Mouse (Mus musculus) granulocyte monocyte progenitor cell, adult 5-6 weeks (primary cell): ENCODE results near the gene Scn11a. TPM values are rescaled to one million over a fixed set of nuclear protein-coding genes. Genes with fewer than 3 reads are reported as not detected.

Source experiments
- ATAC-seq: replicated peaks from 2 replicates; pipeline ENCODE4 v1.8.0; 2016; ENCODE audit warnings: mild to moderate bottlenecking, moderate TSS enrichment, inconsistent platforms; ENCODE audit not compliant: poor library complexity, severe bottlenecking
- total RNA-seq, 2 experiments: library from RNA; stranded (forward) in 1 of 2; stranded (reverse) in 1 of 2; fragments of 200-712, 200-1000 nt in 1 of 2; fragments of >200 nt in 1 of 2; fragmentation: Nextera tagmentation in 1 of 2; gene quantifications; 2 replicates each; pipeline ENCODE4 v1.2.3; 2014 to 2017

Scn11a gene
- total RNA-seq (2014; fragmentation: Nextera tagmentation) (not detected in 2 replicates), total RNA-seq (2017) (not detected in 2 replicates)

DNA sequence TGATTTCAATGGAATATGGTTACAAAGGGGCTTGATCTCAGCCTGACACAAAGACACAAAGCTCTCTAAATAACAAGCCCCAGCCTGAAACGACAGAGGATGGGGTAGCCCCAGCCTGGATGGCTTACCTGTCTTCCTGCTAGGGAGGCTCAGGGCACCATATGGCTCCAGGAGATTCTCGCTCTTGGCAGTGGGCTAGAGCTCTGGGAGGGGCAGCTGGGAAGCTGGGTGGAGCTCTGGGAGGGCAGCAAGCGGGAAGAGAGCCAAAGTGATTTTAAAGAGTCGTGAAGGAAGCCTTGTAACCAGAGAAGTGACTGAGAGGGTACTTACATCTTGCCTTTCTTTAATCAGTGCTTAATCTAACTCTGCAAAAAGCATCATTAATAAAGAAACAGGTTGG lies at the start of gene Scn11a:
Gene Scn11a (minus strand): TSS at position 160 of the 400 bp plus-strand sequence.
- ATAC-seq = no peak

DNA sequence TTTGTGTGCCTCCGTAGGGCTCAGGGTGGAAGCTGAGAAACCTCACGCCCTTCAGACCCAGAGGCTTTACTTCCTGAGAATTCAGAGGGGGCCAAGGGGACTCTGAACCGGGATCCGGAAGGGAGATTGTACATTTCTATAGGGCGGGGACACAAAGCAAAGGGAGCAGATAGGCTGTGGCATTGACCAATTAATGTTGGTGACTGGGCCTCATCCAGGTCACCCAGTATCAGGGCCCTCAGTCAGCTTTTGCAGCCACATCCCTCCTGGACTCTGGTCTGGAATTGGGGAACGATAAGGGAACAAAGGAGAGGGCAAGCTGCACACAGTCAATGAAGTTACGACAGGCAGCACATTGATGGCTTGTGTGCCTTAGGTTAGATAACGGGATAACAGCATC lies 28.9 kb upstream of the Scn11a start:
- ATAC-seq = no peak

DNA sequence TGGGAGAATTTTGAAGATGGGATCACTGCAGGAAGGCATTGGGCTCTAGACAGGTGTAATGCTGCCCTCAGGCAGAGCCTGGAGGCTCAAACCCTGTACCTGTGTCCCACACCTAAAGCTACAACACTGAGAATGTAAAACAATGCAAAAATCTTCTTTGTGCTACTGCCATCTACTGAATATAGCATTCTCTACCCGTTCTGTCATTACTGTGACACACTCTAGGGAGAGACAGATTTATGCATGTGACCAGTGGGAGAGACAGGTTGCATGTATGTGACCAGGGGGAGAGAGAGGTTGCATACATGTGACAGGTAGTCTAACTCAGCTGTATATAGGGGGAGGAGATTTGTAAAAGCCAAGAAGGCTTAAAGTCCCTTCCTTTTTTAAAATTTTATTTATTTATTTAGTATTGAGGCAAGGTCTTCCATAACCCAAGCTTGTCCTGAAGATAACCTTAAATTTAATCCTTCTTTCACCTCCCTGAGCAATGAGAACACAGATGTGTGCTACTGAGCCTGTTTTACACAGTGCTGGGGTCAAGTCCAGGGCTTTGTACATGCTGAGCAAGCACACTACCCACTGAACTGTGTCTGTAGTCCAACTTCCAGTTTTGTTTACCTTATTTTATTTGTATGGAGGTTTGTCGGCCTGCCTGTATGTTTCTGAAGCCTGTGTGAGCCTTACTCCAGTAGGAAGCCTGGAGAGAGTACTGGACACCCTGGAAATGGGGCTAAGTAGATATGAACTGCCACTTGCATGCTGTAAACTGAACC lies 28.0 kb upstream of the Scn11a start:
- no peak for ATAC-seq

DNA sequence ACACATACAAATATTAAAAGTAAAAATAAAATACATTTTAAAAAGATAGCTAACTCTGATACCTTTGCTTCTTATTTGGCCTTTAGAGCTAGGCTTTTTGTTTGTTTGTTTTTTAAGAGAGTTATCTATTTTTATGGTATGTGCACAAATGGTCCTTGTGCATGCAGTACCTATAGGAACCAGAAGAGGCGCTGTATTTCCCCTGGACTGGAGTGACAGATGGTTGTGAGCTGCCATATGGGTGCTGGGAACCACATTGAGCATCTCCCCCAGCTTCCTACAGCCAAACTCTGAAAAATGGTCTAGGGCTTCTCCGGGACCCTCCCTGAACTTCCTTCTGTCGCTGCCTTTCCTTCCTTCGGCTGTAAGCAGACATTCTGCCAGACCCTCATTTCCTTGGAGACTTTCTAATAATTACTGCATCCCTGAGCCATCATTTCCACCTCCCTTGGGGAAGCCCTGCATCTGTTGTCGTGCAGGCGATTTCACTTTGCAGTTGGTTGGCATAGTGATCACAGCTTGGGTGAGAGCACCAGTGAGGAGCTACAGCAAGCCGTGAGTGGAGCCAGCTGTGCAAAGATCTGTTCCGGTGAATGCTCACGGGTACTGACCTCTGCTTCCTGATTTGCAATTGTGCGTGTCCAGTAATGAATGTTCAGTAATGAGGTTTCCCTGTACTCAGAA lies 27.2 kb upstream of the Scn11a start:
- ATAC-seq = no peak

- no peak for ATAC-seq
These were observed 24.0 kb upstream of the Scn11a start for GRCm38 (mm10) chr9:119849214-119849613.

DNA sequence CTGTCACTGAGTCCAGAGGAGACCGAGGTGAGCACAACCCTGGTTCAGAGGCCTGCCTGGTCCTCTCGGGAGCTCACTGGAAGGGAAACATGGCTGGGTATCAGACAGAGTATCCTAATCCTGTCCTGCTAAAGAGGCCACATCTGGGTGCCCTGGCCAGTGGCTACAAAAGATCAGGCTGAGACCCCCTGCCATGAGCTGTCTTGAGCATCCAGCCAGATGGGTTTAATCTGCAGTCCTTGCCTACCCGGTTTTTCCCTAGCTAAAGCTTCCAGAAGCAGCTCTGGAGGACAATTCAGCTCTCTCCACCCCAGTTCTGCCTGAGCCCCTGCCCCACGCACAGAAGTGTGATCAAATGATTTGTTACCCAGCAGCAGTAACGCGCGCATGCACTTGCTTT lies 23.4 kb upstream of the Scn11a start:
- ATAC-seq = no peak

GRCm38 (mm10) chr9:119847187-119847586 lies 21.9 kb upstream of the Scn11a start:
- ATAC-seq = no peak

GRCm38 (mm10) chr9:119844724-119845123 lies 19.5 kb upstream of the Scn11a start:
- ATAC-seq = no peak

GRCm38 (mm10) chr9:119843549-119843948 lies 18.3 kb upstream of the Scn11a start:
- peak; percentile 73 for ATAC-seq

DNA sequence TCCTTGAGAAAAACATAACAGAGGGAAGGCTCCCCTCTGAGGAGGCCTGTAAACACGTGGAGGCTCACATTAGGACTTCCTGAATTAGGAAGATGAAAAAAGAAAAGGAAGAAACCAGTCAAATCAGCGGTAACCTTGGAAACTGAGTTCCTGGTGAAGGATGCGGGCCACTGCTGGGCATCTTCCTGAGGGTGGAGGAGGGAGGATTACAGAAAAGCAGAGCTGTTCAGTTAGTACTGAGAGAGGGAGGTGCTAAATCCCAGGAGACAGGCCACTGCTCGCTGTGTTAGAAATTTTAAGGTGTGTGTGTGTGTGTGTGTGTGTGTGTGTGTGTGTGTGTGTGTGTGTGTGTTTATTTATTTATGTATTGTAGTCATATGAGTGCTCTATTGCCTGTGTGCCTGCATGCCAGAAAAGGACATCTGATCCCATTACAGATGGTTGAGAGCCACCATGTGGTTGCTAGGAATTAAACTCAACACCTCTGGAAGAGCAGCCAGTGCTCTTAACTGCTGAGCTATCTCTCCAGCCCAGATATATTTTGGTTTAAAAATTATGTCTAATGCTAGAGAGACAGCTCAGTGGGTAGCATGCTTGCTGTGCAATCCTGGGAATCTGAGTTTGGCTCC lies 17.4 kb upstream of the Scn11a start:
- ATAC-seq = no peak

DNA sequence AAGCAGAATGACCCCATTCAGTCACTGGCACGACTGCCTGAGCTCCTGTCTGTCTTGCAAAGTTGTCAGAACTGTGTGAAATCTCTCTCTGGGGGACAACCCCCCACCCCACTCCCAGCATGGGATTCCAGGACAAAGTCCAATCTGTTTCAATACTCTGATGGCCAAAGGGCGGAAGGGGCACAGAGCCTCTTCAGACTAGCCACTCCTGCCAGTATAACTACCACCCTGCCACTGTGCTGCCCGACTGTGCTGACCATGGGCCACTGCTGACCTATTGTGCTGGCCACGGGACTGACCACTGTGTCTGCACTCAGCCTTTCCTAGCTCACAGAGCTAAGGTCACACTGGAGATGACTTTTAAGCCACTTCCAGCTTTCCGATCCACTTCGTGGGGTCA lies 16.8 kb upstream of the Scn11a start:
- ATAC-seq = no peak

DNA sequence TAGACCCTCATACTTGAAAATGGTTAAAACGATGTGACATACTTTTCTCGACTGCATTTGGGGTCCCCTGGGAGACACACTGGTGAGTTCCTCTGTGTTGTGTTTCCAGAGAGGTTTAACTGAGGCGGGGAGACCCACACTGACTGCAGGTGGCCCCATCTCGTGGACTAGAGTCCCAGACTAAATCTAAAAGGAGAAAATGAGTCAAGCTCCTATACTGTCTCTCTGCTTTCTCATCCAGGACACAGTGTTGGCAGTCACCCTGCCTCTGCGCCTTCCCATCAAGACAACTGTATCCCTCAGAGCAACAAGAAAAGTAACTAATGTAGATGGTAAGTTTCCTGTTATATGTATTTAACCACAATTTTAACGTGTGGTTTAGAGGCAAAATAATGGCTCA lies 15.9 kb upstream of the Scn11a start:
- no peak for ATAC-seq

DNA sequence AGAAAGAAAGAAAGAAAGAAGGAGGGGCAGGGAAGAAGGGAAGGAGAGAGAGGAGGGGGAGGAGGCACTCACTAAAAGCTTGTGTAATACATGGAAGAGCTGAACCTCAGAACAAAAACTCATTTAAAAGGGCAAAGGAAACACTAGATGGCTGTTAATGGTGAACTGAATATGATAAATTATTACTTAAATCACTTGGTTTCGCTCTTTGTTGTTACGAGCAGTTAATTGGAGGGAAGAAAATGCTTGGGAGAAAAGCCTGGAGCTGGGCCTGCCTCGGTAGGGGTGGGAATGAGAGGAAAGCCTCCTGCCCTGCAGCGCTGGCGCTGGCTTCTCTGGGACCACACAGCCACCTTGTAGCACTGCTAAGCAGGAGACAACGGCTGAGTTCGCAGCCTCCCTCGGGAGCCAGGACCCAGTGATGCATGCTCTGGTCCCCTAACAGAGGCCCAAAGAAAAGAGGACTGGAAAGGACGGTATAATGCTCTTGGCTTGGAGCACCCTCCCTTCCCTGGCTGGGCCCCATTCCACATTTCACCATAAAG lies 10.4 kb upstream of the Scn11a start:
- ATAC-seq = no peak

- ATAC-seq = no peak
These were observed 5.7 kb upstream of the Scn11a start for GRCm38 (mm10) chr9:119831001-119831400.

DNA sequence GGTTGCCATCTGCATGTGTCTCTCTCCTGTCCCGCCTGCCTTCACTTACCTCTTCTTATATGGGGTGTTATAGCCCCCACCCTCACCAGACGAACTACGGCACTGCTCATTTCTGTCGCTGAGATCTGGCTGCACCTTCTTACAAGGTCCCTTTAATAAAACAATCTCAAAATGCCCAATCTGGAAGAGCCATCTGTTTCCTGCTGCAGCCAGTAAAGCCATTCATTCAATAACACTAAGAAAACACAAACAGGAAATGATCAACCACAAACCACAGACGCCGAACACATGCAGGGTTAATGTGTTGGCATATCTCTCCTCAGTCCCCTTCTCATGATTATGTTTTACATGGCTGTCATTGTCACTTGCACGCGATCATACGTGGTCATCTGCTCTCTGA lies 1.5 kb downstream of the Scn11a start:
- peak; percentile 58 for ATAC-seq

GRCm38 (mm10) chr9:119813631-119814030 lies 11.6 kb downstream of the Scn11a start:
- no peak for ATAC-seq

- no peak for ATAC-seq
These were observed 18.8 kb downstream of the Scn11a start for GRCm38 (mm10) chr9:119806491-119806890.

DNA sequence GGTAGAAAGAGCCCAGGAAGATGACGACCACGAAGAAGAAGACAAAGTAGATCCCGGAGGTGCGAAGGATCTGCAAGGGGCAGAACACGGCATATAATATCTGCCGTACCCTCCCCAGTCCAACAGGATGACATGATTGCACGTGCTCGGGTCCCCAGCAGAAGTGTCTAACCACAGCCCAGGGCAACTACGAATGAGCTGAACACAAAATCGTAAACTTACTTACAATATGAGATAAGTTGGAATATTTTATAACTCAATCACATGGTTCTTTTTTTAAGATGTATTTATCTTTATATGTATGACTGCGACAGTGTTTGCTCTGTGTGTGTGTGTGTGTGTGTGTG lies 20.8 kb downstream of the Scn11a start:
- ATAC-seq = 0 out of 2 replicates have a peak, but pooled peaks have one; percentile 22

DNA sequence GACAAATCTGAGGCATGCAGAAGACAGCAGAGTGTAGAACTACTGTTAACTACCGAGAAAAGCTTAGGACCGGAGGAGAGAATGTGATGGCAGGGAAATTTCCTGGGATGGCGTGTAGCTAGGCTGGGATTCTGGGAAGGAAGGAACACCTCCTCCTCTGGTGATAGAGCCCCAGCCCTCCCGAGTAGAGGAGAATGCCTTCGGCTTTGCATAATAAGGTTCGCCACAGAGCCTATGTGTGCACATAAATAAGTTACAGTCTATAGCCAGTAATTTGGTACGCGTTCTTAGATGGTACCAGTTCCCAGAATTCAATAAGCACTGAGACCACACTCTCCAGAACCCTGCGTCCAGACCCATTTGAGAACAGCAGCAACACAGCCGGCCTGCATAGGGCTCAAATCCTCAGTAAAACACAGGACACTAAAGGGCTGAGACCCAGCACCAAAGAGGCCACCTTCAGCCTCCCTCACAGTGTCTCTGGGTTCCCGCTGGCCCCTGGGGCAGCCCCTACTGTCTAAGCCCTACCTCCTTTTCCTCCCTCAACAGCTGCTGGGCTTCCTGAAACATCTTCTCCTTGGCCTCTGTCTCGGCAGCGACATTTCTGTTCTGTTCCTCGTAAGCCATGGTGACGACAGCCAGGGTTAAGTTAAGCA lies 21.3 kb downstream of the Scn11a start:
- 0 out of 2 replicates have a peak, but pooled peaks have one; percentile 12 for ATAC-seq

DNA sequence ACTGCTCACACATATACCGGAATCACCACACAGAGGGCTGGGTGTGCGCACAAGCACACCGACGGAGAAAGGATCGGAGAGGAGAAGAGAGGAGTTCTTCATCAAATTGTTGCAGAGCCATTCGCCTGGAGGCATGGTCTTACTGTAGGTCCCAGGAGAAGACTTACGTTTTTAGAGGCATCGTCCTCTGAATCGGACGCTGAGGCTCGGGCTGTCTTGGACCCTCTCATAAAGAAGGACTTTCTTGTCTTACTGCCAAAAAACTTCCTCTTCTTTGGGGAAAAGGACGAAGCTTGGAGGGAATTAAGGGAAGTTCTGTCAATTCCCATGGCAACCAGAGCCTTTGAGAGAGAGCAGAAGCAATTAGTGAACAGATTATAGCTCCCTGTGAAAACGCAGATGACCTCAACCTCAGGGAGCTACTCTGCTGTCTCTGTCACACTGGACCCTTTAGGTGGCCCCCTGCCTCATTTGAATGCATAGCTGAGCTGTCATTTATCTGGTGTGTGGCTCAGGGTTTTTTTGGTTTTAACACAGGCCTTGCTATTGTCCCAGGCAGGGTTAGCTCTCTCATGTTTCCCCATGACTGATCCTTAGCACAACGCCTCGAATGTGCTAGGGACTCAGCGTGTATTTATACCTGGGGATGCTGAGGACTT lies 22.0 kb downstream of the Scn11a start:
- ATAC-seq = no peak
